Mouse (Mus musculus) cerebellum, adult 9-10 months (tissue): ENCODE measurements around the gene Fgd3.

Experiments used
- DNase-seq: peaks from one replicate; pipeline ENCODE4 v3.0.0; 2022

Fgd3 gene

DNA sequence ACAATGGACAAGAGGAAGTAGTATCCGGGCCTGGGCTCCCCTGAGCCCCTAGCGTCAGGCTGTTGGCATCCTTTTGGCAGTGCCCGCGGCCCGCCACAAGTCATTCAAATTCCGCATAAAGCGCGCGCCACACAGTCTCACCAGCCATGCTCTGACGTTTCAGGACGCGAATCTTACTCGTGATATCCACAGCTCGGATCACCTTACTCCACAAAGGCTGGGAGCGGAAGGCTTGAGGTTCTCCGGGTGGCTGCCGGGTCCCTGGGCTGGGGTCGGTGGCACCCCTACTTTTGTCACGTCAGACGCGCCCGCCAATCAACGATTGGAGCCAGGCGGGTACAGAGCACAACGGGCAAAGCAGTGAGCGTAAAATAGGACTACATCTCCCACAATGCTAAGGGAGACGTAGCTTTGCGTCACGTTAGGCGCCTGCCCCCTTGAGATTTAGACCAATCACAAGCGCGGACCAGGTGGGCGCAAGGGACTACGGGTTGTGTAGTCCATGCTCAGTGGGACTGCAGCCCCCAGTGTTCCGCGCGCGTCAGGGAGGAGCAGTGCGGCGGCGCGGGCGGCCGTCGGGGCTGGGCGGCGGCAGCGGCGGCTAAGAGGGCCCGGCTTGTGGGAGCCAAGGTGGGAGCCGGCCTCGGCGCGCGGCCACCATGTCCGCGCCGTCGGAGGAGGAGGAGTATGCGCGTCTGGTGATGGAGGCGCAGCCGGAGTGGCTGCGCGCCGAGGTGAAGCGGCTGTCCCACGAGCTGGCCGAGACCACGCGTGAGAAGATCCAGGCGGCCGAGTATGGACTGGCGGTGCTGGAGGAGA, 21.1 kb upstream of the Fgd3 start, which contains the start of gene Bicd2:
TSS of gene Bicd2 (plus strand) at position 574 of the 819 bp plus-strand sequence.
- peak; percentile 98 for DNase-seq

- DNase-seq, result peak; percentile 44
Observed at GRCm38 (mm10) chr13:49338893-49339546, 18.9 kb upstream of the Fgd3 start.

GRCm38 (mm10) chr13:49335077-49335982, 15.2 kb upstream of the Fgd3 start:
- DNase-seq, result no peak

GRCm38 (mm10) chr13:49333250-49333649, 13.1 kb upstream of the Fgd3 start:
- DNase-seq, result no peak

DNA sequence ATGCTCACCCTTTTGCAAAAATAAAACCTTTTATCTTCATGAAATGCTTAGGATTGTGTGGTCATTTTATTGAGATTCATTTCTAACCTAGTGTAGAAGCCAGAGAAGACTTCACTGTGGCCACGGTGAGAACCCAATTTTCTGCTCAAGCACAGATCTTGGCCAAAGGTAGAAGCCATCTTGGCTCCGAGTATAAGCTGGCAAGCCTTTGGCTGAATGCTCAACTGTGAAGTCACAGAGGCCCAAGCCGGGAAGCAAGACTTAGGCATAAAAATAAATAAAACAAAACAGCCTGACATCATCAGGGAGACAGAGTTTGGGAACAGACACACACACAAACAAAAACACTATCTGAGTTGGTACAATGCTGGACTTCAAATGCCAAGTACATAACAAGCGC, 8.0 kb upstream of the Fgd3 start:
- no peak for DNase-seq

- DNase-seq, result peak; percentile 74
Observed at GRCm38 (mm10) chr13:49326246-49327206, 6.4 kb upstream of the Fgd3 start.

DNA sequence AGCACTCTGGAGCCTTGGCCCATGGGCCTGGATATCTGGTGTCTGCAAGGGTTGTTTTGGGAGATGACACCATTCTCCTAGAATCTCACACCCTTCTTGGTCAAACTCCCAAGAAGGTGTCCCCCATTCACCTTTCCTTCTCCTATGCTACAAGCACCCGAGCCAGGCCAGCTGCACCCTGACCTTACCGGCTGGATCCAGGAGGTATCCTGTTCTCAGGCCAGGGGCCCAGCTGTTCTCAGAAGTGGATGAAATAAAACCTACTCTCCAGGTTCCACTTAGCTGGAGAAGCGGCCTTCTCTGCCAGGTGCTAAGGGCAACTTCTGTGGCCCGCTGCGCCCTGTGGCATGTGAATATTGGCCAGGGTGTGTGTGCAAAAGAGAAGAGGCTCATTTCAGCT, 4.8 kb upstream of the Fgd3 start:
- DNase-seq, result no peak

DNA sequence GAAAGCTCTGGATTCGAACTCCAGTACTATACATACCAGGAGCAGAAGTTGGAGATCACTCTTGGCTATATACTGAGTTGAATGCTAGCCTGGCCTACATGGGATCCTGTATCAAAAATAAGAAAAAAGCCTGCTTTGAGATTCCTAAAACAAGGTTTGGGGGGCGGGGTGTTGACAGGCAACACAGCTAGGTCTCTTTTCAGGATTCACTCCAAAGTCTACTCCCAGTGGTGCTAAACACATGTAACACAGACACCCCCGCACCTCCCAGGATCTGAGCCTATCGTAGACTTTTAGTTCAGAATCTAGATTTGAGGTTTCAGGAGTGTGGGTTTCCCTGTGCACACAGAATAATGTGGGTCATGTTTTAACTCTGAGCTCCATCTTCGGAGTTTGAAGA, 2.6 kb upstream of the Fgd3 start:
- DNase-seq, result no peak

- no peak for DNase-seq
Observed at GRCm38 (mm10) chr13:49322169-49322568, 2.1 kb upstream of the Fgd3 start.

GRCm38 (mm10) chr13:49321452-49321851, 1.3 kb upstream of the Fgd3 start:
- DNase-seq, result no peak

DNA sequence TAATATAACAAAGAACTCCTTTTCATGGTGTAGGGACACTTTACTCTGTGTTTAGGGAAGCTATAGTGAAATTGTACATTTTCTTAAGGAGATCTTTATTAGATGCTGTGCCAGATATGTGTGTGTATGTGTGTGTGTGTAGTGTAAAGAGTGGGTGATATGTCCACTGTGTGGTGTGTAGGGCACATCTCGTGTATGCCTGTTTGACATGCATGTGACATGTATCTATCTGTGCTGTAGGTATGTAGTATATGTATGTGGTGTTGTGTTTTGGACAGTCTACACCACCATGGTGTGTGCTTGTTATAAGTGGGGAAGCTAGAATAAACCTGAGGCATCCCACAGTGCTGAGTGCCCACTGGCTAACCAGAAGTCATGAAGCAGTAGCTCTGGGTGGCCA, 403 bp upstream of the Fgd3 start:
- DNase-seq, result no peak

DNA sequence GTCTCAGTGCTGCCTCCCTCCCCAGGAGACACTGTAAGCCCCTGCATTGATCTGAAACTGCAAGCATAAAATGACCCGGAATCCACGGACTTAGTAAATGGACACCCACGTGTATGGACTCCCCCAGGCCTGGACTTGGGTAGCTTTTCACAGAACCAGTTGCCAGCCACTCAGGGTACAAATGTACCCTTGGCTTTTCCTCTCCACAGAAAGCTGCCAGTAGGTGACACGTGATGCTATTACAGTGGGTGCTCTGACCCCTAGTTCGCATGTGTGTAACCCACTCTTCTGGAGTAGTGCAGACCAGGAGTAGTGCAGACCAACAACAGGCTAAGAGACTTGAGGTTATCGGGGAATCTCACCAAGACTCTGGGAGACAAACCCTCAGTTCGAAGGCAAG, 2.2 kb downstream of the Fgd3 start:
- DNase-seq, result no peak

GRCm38 (mm10) chr13:49317508-49317907, 2.6 kb downstream of the Fgd3 start:
- DNase-seq, result no peak

GRCm38 (mm10) chr13:49316386-49317162, 3.5 kb downstream of the Fgd3 start:
- no peak for DNase-seq

DNA sequence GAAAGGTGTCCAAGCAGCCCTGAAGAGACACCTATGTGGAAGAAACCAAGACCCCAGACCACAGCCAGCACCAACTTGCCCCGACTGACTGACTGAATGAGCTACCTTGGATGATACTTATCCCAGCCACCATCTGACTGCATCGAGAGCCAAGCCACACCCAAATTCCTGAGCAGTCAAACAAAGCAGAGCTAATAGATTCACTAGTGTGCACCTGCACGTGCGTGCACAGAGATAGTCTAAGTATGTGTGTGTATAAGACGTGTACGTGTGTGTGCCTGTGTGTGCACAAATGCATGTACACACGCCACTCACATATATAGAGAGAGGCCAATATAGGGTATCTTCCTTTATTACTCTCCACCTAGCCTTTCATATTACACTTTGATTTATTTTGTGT, 8.5 kb downstream of the Fgd3 start:
- no peak for DNase-seq

DNA sequence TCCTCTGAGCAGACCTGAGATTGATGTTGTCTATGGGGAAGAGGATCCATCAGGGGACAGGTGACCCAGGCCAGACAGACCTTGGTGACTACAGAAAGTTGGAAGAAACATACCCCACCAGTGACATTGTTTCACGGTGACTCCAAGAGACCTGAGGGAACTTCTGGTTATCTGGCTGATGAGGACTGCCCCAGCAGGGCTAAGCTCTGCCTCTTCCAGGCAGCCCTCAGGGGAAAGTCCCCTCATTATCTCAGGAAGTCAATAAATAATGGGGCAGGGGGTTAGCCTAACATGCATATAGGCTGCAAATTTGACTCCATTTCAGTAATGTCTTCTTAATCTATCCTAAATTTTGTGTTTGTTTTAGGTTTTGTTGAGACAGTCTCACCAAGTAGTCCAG, 10.6 kb downstream of the Fgd3 start:
- DNase-seq, result no peak

DNA sequence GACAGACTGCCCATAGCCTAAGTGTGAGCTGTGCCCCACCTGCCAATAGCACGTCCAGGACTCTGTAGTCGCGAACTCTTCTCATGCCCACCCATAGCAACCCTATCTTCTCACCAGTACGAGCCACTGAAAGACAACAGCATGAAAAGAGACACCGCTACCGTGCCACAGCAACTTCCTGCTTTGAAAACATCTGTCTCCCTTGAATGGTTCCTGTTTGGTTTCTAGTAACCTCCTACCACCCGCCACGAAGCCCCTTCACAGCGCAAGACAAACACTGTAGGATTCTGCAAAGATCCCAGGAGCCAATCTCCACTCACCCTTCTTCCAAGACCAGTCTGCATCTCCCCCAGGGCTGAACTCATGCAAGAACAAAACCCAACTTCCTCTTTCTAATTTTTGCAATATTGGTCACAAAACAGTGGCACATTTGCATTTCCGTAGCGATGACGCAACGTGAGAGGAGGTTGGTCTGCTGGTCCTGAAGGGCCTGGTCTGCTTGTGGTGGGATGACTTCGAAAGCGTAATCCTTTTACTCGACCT, 11.2 kb downstream of the Fgd3 start:
- DNase-seq, result no peak

GRCm38 (mm10) chr13:49308206-49308605, 11.9 kb downstream of the Fgd3 start:
- no peak for DNase-seq

DNA sequence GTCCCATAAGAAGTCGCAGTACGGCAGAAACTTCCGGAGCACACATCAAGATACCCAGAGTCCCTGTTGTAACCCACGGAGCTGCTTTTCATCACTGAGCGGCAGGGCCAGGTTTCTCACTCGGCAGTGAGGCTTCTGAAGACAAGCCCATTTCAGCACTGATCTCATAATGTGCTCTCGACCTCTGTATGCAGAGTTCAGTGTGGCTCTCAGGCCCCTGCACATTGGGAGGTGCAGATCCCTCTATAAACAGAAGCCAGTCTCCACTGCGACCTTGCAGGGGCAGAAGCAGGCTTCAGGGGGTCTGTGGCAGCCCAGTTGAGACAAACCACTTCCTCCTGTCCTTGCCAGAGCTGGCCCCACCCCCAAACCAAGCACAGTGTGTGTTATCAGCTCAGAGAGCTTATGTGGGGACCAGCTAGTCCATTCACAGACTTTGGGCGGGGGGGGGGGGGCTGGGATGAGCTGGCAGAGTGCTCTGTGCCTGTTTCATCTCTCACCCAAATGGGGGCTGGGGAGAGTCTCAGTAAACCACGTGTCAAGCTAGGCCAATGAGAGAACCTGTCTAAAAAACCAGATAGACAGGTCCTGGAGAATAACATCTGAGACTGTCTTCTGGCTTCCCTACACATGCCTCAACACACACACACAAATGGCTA, 12.7 kb downstream of the Fgd3 start:
- no peak for DNase-seq

DNA sequence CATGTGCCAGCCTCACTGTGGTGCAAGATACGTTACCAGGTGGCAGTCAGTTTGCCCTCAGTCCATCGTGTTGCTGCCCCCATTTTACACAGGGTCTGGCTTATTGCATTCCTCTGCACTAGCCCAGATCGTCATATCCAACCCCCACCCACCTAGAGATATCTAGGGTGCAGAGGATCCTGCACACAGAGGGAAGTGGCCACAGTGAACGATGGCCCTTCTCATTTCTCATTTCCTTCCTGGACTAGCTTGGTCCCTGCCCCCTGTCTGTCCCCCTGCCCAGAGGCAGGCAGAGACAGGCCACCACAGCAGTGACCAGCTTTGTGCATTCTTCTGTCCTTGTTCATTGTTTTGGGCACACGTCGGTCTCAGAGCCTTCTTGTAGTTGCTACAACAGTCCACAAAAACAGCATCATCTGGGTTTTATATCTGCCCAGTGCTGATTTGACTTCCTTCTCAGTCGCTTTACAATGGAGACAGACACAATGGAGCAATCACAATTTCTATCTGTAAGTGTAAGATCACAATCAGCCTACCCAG, 13.3 kb downstream of the Fgd3 start:
- DNase-seq, result no peak
